Comparison of ENCODE assay signal across 19 mouse cellular contexts in the genomic region with DNA sequence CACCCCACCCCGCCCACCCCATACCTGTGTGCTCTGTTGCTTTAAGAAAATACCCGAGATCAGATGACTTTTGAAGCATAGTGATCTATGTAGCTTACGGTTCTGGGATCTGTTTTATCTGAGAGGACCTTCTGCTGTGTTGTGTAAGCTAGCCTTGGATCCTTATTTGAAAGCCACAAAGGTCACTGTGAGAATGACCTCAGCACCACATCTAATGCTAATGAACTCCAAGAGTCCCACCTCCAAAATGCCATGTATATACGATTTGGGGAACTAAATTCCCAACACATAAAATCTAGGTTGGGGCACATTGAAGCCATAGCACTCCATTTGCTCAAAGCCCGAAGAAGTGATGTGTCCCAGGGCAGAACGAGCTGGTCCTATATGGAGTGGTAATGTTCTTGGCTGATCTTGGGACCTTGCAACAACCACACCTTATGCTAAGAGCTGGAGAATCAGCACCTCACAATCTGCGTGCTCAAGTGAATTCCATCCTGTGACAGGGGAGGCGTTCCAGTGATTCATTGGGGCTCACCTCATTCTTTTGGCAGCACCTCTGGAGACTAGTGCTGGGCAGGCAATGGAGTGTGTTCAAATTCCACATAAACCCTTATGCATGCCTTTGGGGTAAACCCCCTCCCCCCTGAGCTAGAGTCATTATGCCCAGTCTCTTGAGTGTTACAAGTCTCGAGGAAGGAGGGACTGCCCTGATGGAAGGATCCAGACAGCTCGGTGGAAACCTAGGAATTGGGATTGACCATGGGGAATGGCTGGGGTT. TPM values are rescaled to one million over a fixed set of nuclear protein-coding genes. Genes with fewer than 3 reads are reported as not detected.
"Had no signal": no experiment of that assay in that cellular context is flagged by ENCODE, and none has a peak within 500 bp of the region (broad histone marks: within the 10 kb centered on the region; RNA-seq: fewer than 3 reads in every experiment).

No protein-coding gene starts in this region.

- ATAC-seq: liver, embryonic 12.5 days; midbrain, embryonic 16.5 days had no signal

- H3K9ac ChIP-seq: limb, embryonic 12.5 days; liver, embryonic 12.5 days; lung, embryonic 14.5 days; midbrain, embryonic 12.5 days; neural tube, embryonic 13.5 days had no signal

- H3K4me3 ChIP-seq: limb, embryonic 12.5 days; liver, embryonic 12.5 days; midbrain, embryonic 12.5 days; neural tube, embryonic 13.5 days had no signal

- DNase-seq: kidney, adult 9 months; kidney, postnatal 36 days; layer of hippocampus, adult 9-11 months; layer of hippocampus, postnatal 36 days; lung, embryonic 14.5 days; right cerebral cortex, adult 18-20 months; right cerebral cortex, postnatal 25 days had no signal

- H3K4me2 ChIP-seq: limb, embryonic 12.5 days; liver, embryonic 12.5 days; lung, embryonic 14.5 days; midbrain, embryonic 12.5 days; neural tube, embryonic 13.5 days had no signal

- H3K27ac ChIP-seq: kidney, postnatal 0 days; limb, embryonic 12.5 days; liver, embryonic 12.5 days; midbrain, embryonic 12.5 days; neural tube, embryonic 13.5 days had no signal

- H3K4me1 ChIP-seq: midbrain, embryonic 12.5 days had no signal

- H3K27me3 ChIP-seq: limb, embryonic 12.5 days; liver, embryonic 12.5 days; midbrain, embryonic 12.5 days; neural tube, embryonic 13.5 days had no signal

RNA-seq across cellular contexts. Expression of gene Trpm8, which starts 20.4 kb away (rescaled TPM):
- total RNA-seq: megakaryocyte-erythroid progenitor cell, adult 5-6 weeks had no signal
- polyA plus RNA-seq: kidney, postnatal 0 days; limb, embryonic 12.5 days; liver, embryonic 12.5 days; liver, embryonic 16.5 days; lung, embryonic 14.5 days; midbrain, embryonic 12.5 days; small intestine, adult 2 months; stomach, embryonic 16.5 days had no signal

RNA-seq across cellular contexts. Expression of gene Ugt1a1, which starts 45.3 kb away (rescaled TPM):
- total RNA-seq: layer of hippocampus, adult 18-20 months; layer of hippocampus, postnatal 36 days; left cerebral cortex, postnatal 25 days; megakaryocyte-erythroid progenitor cell, adult 5-6 weeks had no signal
- polyA plus RNA-seq: limb, embryonic 12.5 days; liver, embryonic 12.5 days; lung, embryonic 14.5 days; midbrain, embryonic 12.5 days; midbrain, embryonic 16.5 days; neural tube, embryonic 13.5 days had no signal
